Mouse (Mus musculus) gonadal fat pad, adult 2 months (tissue): ENCODE results near the gene Ccdc144b. TPM values are rescaled to one million over a fixed set of nuclear protein-coding genes. Genes with fewer than 3 reads are reported as not detected.

Experiments
- polyA plus RNA-seq: library from polyadenylated mRNA; depleted of rRNA; stranded (reverse); fragments of >200 nt; gene quantifications from 2 replicates; pipeline ENCODE4 v1.2.3, GENCODE M21; 2012; rRNA removed

Gene Ccdc144b
- polyA plus RNA-seq, 1 experiment: 0.14 TPM

Other genes with a start within 250 kb of the Ccdc144b start
- gene Dcun1d1, start 116.1 kb downstream of the Ccdc144b start, polyA plus RNA-seq: 5.8 and 7.4 TPM in 2 replicates
- 40.5 and 40.7 TPM in 2 replicates for gene Mccc1, start 52.9 kb downstream of the Ccdc144b start, polyA plus RNA-seq
- gene Acad9, start 12.4 kb upstream of the Ccdc144b start, polyA plus RNA-seq: 27.5 and 39.8 TPM in 2 replicates
- 1.5 and 2.3 TPM in 2 replicates for gene D3Ertd254e, start 97.5 kb upstream of the Ccdc144b start, polyA plus RNA-seq
- 0.14 TPM in 1 of 2 replicates, not detected in the other for gene Qrfpr, start 168.8 kb upstream of the Ccdc144b start, polyA plus RNA-seq